Mouse (Mus musculus): ENCODE measurements around the gene Cass4. TPM values are rescaled to one million over a fixed set of nuclear protein-coding genes. Genes with fewer than 3 reads are reported as not detected.

Cass4 gene
- polyA plus RNA-seq, 1 experiment from 2014 or later = 0.26 TPM

Other genes with a start within 250 kb of the Cass4 start
- not detected in 2 replicates for gene Mc3r, start 145.3 kb upstream of the Cass4 start, polyA plus RNA-seq (2015; fragmentation: Nextera tagmentation; extraction: Ambion mirVana)
- 15.8 and 18.1 TPM in 2 replicates for gene Fam210b, start 48.2 kb upstream of the Cass4 start, polyA plus RNA-seq (2015; fragmentation: Nextera tagmentation; extraction: Ambion mirVana)
- gene Aurka, start 23.3 kb upstream of the Cass4 start, polyA plus RNA-seq (2015; fragmentation: Nextera tagmentation; extraction: Ambion mirVana) = 76.8 and 82.2 TPM in 2 replicates
- 24.2 and 29.8 TPM in 2 replicates for gene Cstf1, start 23.1 kb upstream of the Cass4 start, polyA plus RNA-seq (2015; fragmentation: Nextera tagmentation; extraction: Ambion mirVana)
- gene Rtf2, start 46.8 kb downstream of the Cass4 start, polyA plus RNA-seq (2015; fragmentation: Nextera tagmentation; extraction: Ambion mirVana) = 44.5 and 52.2 TPM in 2 replicates
- 0.71 and 0.79 TPM in 2 replicates for gene Gcnt7, start 64.8 kb downstream of the Cass4 start, polyA plus RNA-seq (2015; fragmentation: Nextera tagmentation; extraction: Ambion mirVana)
- gene Fam209, start 78.7 kb downstream of the Cass4 start, polyA plus RNA-seq (2015; fragmentation: Nextera tagmentation; extraction: Ambion mirVana) = 0.22 TPM in 1 of 2 replicates, not detected in the other
- 0.13 and 0.57 TPM in 2 replicates for gene Tfap2c, start 155.8 kb downstream of the Cass4 start, polyA plus RNA-seq (2015; fragmentation: Nextera tagmentation; extraction: Ambion mirVana)

Data from heart, embryonic 15.5 days (tissue).